Mouse (Mus musculus) forebrain, embryonic 13.5 days (tissue): ENCODE measurements around the gene Mif4gd. TPM values are rescaled to one million over a fixed set of nuclear protein-coding genes. Genes with fewer than 3 reads are reported as not detected.

ENCODE experiments used
- ATAC-seq: fragments of 200-750 bp; cut with Nextera tagmentation; 2 replicates; pipeline ENCODE4 v1.8.0; 2017
- H3K27ac ChIP-seq: fragments of 300-500 bp; sonication (generic); 2 replicates; pipeline ENCODE4 v1.5.1; 2015; ENCODE audit warnings: inconsistent platforms, mild to moderate bottlenecking, moderate library complexity
- H3K27me3 ChIP-seq: fragments of 300-500 bp; sonication (generic); 2 replicates; pipeline ENCODE4 v1.6.1; 2015; ENCODE audit warnings: mild to moderate bottlenecking, inconsistent platforms
- H3K36me3 ChIP-seq: fragments of 300-500 bp; sonication (generic); 2 replicates; pipeline ENCODE4 v1.6.1; 2015; ENCODE audit warnings: mild to moderate bottlenecking, inconsistent platforms; ENCODE audit not compliant: poor library complexity, severe bottlenecking
- H3K4me1 ChIP-seq: fragments of 300-500 bp; sonication (generic); 2 replicates; pipeline ENCODE4 v1.6.1; 2015; ENCODE audit warnings: inconsistent platforms
- H3K4me2 ChIP-seq: fragments of 300-500 bp; sonication (generic); 2 replicates; pipeline ENCODE4 v1.6.1; 2015; ENCODE audit warnings: inconsistent platforms, mild to moderate bottlenecking, moderate library complexity
- H3K4me3 ChIP-seq: fragments of 300-500 bp; sonication (generic); 2 replicates; pipeline ENCODE4 v1.5.1; 2015; ENCODE audit warnings: mild to moderate bottlenecking, inconsistent platforms
- H3K9ac ChIP-seq: fragments of 300-500 bp; sonication (generic); 2 replicates; pipeline ENCODE4 v1.6.1; 2015; ENCODE audit warnings: mild to moderate bottlenecking, inconsistent platforms
- H3K9me3 ChIP-seq: fragments of 300-500 bp; sonication (generic); replicated peaks from 2 replicates; pipeline ENCODE4 v1.6.1; 2016; ENCODE audit warnings: inconsistent platforms
- WGBS: fragments of 180-500 bp; shearing (Covaris S2); methylation state at CpG from one replicate; pipeline ENCODE4 v1.1.7; 2015; 5-methylcytosine and 5-hydroxymethylcytosine counted together
- polyA plus RNA-seq: library from polyadenylated mRNA; unstranded; fragments of >200 nt; fragmentation: Nextera tagmentation; extraction: Ambion mirVana; gene quantifications from 2 replicates; pipeline ENCODE4 v1.2.1, GENCODE M21; 2015

Mif4gd gene
- polyA plus RNA-seq, 1 experiment from 2014 or later, result 12.4 TPM

DNA sequence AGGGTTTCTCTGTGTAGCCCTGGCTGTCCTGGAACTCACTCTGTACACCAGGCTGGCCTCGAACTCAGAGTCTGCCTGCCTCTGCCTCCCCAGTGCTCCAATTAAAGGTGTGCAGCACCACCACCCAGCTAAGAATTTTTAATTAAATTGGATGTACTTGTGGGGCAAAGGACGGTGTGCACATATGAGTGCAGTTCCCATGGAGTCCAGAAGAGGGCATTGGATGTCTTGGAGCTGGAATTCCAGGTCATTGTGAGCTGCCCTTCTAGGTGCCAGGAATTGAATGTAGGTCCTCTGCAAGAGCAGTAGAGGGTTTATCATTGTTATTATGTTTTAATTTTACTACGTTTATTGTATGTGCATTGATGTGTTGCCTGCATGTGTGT is 18.7 kb upstream of the Mif4gd start:
- Histone ChIP-seq H3K27ac (no peak overlapping the region), H3K4me1 (peaks cover 13% of the 10 kb centered on the region), H3K4me3 (no peak overlapping the region), H3K9me3 (no peaks in the 10 kb centered on the region), H3K9ac (no peak overlapping the region), H3K27me3 (no peaks in the 10 kb centered on the region), H3K4me2 (no peak overlapping the region), H3K36me3 (no peaks in the 10 kb centered on the region)
- WGBS, result 21% methylated on average over 3 of the region's 3 CpGs
- no peak for ATAC-seq

DNA sequence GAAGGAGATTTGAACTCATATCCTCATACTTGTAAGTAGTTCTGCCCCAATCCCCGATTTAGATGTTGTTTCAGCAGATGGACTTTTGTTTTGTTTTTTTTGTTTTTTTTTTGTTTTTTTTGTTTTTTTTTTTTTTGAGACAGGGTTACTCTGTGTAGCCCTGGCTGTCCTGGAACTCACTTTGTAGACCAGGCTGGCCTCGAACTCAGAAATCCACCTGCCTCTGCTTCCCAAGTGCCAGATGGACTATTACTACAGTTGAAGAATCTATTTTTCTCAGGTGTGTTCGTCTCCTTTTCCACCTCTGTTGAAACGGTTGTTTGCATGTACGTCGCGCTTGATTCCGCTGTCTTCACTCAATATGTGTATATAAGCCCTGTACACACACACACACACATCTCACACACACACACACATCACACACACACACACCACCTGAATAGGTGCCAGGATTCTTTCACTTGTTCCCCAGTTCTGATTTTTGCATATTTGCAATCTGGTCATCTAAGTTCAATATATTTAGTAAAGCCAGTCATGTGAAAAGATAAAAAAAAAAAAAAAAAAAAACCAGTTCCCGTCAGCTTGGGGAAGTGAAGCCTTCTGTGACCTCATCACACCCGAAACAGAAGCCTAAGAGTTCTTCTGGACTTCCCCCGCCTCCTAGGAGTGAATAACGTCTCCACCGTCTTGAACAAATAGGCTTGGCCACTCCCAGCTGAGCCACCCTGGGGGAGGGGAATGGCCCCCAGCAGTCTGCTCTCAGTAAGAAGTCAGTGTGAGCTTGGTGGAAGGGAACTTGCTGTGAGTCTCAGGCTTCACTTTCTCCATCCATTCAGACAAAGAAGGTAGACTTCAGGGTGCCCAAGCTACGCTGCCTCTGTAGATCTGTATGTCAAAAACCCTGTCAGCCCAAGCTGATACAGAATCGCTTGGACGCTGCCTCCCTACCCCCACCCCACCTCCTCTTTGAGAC is 18.0 kb upstream of the Mif4gd start:
- no peaks in the 10 kb centered on the region for H3K27me3 ChIP-seq
- H3K4me2 ChIP-seq, result no peak overlapping the region
- 48% methylated on average over 16 of the region's 16 CpGs for WGBS
- H3K36me3 ChIP-seq, result no peaks in the 10 kb centered on the region
- H3K4me1 ChIP-seq, result peaks cover 13% of the 10 kb centered on the region
- H3K9ac ChIP-seq, result no peak overlapping the region
- ATAC-seq, result no peak
- H3K27ac ChIP-seq, result no peak overlapping the region
- no peaks in the 10 kb centered on the region for H3K9me3 ChIP-seq
- no peak overlapping the region for H3K4me3 ChIP-seq

DNA sequence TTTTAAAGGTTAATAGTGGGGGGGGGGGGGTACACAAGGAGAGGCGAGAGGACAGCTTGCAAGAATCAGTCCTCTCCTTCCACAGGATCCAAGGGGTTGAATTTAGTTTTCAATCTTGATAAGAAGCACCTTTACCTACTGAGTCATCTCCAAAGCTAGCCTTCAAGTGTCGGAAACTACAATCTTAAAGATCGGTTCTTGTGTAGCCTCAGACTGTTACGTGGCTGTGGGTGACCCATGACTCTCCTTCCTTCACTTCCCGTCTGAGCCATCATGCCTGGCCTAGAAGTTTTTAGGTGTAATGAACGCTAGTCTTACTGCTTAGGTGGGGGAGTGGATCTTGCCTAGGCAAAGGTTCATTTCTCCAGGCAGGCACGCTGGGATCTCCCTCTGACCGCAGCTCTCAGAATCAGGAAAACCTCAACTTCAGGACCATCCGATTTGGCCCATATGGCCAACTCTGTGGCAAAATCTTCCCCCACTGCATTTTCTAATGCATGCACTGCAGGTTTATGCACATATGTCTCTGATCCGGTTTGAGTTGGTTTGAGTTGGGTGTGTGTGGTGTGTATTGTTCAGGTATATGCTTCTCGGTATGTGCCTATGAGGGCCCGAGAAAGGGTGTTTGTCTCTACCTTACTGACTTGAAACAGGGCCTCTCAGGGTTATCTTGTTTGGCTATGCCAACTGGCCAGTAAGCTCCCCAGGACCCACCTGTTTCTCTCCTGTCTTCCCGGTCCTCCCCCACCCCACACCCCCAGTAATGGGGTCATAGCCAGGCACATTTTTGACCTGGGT is 17.2 kb upstream of the Mif4gd start:
- Histone ChIP-seq H3K27me3 (no peaks in the 10 kb centered on the region), H3K4me3 (no peak overlapping the region), H3K9ac (no peak overlapping the region), H3K36me3 (no peaks in the 10 kb centered on the region), H3K4me1 (peaks cover 13% of the 10 kb centered on the region), H3K27ac (no peak overlapping the region), H3K9me3 (no peaks in the 10 kb centered on the region), H3K4me2 (no peak overlapping the region)
- no peak for ATAC-seq
- WGBS, result 86% methylated on average over 13 of the region's 13 CpGs

DNA sequence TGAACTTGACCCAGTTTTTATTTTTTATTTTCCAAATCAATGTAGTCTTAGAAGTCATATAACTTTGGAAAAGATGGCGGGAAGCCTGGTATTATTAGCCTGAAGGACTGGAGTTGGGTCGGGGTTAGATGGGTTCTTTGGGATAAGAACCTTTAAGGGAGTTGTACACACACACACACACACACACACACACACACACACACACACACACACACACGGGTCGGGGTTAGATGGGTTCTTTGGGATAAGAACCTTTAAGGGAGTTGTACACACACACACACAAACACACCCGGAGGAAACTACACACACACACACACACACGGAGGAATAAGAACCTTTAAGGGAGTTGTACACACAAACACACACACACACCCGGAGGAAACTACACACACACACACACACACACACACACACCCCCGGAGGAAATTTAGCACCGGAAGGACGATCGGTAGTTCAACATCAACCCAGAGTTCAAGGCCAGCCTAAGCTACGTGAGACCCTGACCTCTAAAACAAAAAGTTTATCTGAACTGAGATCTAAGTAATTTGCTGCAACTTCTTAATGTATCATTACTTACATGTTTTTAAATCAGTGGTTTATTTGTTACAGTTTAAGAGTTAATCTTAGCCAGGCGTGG is 15.8 kb upstream of the Mif4gd start:
- Histone ChIP-seq H3K27ac (no peak overlapping the region), H3K9me3 (no peaks in the 10 kb centered on the region), H3K36me3 (no peaks in the 10 kb centered on the region), H3K27me3 (no peaks in the 10 kb centered on the region), H3K4me2 (peak overlapping the region; percentile 95), H3K4me3 (peak overlapping the region; percentile 69), H3K9ac (peak overlapping the region; percentile 45; the same call in 1 of the 2 replicates), H3K4me1 (peaks cover 13% of the 10 kb centered on the region)
- 57% methylated on average over 13 of the region's 13 CpGs for WGBS
- no peak; the same call in 1 of the 2 replicates for ATAC-seq

DNA sequence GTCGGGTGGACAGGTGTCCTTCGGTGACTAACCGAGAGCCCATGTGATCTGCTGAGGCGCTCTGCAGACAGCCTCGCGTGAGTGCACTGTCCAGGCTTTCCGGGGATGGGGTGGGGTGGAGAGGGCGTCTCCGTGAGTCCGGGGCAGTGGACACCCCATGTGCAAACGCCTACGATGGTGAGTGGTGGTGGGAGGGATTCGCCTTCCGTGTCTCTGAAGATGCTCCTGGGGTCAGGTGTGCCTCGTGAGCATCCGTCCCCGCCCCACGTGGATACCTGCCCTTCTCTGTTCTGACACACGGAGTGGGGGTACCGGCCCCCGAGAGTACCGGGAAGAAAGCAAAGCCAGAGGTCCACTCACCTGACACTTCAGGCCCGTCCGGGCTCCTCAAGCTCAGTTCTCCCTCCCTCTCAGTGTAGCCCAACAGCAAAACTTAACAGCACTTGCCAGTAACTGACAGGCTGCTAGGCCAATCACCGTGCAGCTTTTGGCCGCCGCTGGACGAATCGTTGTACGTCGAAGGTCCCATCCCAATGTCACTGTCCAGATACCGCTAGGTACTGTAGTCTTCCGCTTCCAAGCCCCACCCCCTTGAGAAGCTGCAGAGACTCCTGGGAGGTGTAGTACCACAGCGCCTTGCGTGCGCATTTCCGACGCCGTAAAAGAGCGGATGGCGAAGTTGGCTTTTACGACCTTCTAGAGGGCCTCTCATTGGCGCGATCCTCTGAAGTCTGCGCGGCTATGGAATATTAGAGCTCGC is 15.1 kb upstream of the Mif4gd start, which contains the start of gene Slc25a19:
TSS of gene Slc25a19 (minus strand) at position 591 of the 760 bp plus-strand sequence.
- no peak within 1 kb of the TSS for H3K27ac ChIP-seq
- WGBS, result under 1% methylated on average over 47 of the region's 47 CpGs
- peak; percentile 100 for ATAC-seq
- H3K36me3 ChIP-seq, result peaks cover 3% of the 10 kb centered on the region
- peak within 1 kb of the TSS; percentile 95 for H3K4me2 ChIP-seq
- no peaks in the 10 kb centered on the region for H3K9me3 ChIP-seq
- H3K27me3 ChIP-seq, result no peaks in the 10 kb centered on the region
- H3K9ac ChIP-seq, result peak within 1 kb of the TSS; percentile 76
- peaks cover 13% of the 10 kb centered on the region for H3K4me1 ChIP-seq
- H3K4me3 ChIP-seq, result peak within 1 kb of the TSS; percentile 69

DNA sequence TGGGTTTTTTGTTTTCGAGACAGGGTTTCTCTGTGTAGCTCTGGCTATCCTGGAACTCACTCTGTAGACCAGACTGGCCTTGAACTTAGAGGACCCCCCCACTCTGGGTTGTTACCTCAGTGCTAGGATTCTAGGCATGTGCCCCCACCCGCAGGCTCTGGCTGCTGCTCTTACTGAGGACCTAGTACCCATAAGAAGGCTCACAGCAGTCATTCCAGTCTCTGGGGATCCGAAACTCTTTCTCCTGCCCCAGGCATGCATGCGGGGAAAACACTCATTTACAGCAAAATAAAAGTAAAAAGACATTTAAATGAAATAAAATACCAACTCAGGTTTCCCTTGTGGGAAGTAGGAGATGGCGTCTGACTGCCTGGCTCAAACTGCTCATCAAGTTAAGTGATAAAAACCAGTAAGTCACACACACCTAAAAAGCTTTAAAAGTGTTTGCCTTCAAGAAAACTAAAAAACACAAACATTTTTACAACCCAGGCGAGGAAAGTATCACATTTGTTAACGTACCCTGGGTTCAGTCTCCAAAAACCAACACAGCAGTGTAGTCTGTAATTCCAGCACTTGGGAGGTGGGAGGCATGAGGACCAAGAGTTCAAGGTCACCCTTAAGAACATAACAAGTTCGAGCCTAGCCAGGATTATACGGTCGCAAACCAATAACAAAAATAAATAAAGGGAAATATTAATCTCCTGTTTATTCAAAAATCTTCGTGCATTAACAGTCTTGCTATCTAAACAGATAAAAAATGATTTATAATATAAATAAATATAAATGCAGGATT is 14.3 kb upstream of the Mif4gd start:
- Histone ChIP-seq H3K27me3 (no peaks in the 10 kb centered on the region), H3K9me3 (no peaks in the 10 kb centered on the region), H3K4me1 (peaks cover 13% of the 10 kb centered on the region), H3K4me3 (peak overlapping the region; percentile 69), H3K4me2 (peak overlapping the region; percentile 95), H3K27ac (no peak overlapping the region), H3K36me3 (peaks cover 11% of the 10 kb centered on the region), H3K9ac (peak overlapping the region; percentile 76)
- ATAC-seq, result no peak
- 56% methylated on average over 11 of the region's 11 CpGs for WGBS

DNA sequence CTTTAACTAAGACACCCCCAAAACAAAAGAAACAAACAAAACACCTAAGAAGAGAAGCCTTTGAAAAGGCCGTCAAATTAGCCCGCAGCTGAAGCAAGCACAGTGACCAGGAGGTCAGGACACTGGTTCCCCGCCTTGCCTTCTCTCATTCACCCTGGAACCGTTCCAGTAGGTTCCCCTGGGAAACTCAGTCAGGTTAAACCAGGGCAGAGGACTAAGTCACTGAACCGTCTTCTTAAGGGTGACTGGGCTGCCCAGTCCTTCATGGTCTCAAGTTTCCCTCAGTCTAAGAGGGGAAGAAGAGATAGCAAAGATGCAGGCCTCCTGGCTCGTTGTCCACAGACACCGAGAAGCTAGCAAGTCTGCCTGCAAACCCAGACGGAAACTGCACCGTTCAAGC is 13.1 kb upstream of the Mif4gd start:
- WGBS, result 85% methylated on average over 9 of the region's 9 CpGs
- ATAC-seq, result no peak
- H3K9ac ChIP-seq, result peak overlapping the region; percentile 6; the same call in 1 of the 2 replicates

DNA sequence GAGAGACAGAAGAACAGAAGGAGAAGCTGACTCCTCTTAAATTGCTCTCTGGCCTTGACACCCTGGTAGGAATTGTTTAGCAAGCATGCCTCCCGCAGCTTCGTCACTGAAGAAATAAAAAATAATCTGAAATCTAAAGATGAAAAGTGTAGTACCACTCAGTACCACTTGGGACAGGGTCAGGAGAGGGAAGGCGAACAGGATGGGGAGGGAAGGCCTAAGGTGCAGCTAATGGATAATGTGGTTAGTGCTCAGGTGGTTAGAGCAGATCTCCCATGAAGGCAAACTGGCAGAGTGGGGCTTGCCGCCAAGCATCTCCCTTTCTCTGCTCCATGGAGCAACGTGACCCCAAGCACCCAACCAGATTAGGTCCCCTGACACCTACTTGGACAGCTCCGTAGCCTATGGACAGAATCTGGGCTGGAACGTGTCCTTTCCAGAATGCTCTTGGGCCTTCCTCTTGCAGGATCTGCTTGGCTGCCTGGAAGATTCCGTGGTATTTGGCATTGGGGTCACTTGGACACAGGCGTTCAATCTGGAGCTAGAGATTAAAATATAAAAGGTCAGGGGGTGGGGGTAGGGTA is 10.8 kb upstream of the Mif4gd start:
- Histone ChIP-seq H3K4me3 (no peak overlapping the region), H3K9ac (no peak overlapping the region), H3K9me3 (no peaks in the 10 kb centered on the region), H3K27ac (no peak overlapping the region), H3K4me1 (peaks cover 12% of the 10 kb centered on the region), H3K36me3 (peaks cover 42% of the 10 kb centered on the region), H3K4me2 (no peak overlapping the region), H3K27me3 (no peaks in the 10 kb centered on the region)
- 79% methylated on average over 9 of the region's 9 CpGs for WGBS
- no peak for ATAC-seq

More for the DNA sequence above, 13.1 kb upstream of the Mif4gd start:
- Histone ChIP-seq H3K27ac (no peak overlapping the region), H3K27me3 (no peaks in the 10 kb centered on the region), H3K9me3 (no peaks in the 10 kb centered on the region), H3K36me3 (peaks cover 20% of the 10 kb centered on the region), H3K4me2 (no peak overlapping the region), H3K4me3 (no peak overlapping the region), H3K4me1 (peaks cover 13% of the 10 kb centered on the region)

DNA sequence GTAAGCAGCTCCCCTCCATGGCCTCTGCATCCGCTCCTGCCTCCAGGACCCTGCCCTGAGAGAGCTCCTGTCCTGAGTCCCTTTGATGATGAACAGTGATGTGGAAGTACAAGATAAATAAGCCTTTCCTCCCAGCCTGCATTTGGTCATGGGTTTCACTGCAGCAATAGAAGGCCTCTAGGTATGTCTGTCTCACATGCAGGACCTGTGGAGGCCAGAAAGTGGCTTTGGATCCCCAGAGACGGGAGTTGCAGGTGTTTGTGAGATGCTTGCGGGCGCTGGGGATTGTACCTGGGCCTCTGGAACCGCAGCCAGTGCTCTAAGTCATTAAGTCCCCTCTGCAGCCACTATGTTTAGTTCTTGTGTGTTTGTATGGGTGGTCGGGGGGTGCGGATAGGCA is 7.2 kb upstream of the Mif4gd start:
- ATAC-seq, result no peak
- Histone ChIP-seq H3K4me1 (no peaks in the 10 kb centered on the region), H3K9ac (no peak overlapping the region), H3K36me3 (peaks cover 65% of the 10 kb centered on the region), H3K9me3 (no peaks in the 10 kb centered on the region), H3K4me2 (no peak overlapping the region), H3K4me3 (no peak overlapping the region), H3K27ac (no peak overlapping the region), H3K27me3 (no peaks in the 10 kb centered on the region)
- 93% methylated on average over 7 of the region's 7 CpGs for WGBS

DNA sequence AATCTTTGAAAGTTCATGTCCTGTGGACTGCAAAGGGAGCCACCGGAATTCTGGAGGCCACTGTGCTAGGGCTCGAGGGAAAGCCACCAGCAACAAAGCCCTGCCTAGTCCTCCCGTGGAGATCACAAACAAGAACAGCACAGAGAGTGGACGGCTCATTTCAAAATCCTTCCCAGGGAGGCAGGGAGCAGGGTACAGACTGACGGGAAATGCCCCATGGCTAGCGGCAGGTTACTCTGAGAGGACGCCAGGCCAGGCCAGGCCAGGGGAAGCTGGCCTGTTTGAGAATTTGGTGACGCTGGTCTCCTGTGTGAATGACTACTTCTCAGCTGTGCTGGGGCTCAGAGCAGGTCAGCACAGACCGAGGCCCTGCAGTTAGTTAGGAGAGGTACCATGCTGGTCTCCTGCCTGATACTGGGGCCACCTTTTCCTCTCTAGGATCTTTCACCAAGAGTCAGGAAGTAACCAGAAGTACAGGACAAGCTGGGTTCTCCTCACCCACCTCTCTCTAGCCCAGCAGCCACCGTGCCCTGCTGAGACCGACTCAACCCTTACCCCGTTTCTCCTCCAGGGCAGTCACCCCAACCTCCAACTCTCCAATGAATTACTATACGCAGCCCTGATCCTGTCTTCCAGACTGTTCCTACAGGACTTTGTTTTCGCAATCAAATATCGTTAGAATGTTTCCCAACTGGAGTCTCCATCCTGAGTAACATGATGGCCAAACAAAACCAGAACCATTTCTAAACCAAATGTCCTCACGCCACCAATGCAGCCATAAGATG is 6.2 kb upstream of the Mif4gd start:
- peaks cover 3% of the 10 kb centered on the region; the same call in 1 of the 2 replicates for H3K27me3 ChIP-seq
- peaks cover 71% of the 10 kb centered on the region for H3K36me3 ChIP-seq
- H3K27ac ChIP-seq, result no peak overlapping the region
- no peak overlapping the region for H3K4me2 ChIP-seq
- H3K4me1 ChIP-seq, result peaks cover under 1% of the 10 kb centered on the region; the same call in 1 of the 2 replicates
- H3K9me3 ChIP-seq, result no peaks in the 10 kb centered on the region
- 86% methylated on average over 16 of the region's 16 CpGs for WGBS
- H3K9ac ChIP-seq, result 0 out of 2 replicates have a peak overlapping the region, but pooled peaks have one; percentile 8
- H3K4me3 ChIP-seq, result no peak overlapping the region
- ATAC-seq, result no peak
